Mouse (Mus musculus) spleen, adult 2 months (tissue): ENCODE results near the gene Ddr2. TPM values are rescaled to one million over a fixed set of nuclear protein-coding genes. Genes with fewer than 3 reads are reported as not detected.

ENCODE experiments used
- DNase-seq, 2 experiments: peaks; one replicate each; pipeline versions ENCODE4 v3.0.0 to v3.0.0-alpha.2; 2012 to 2021; ENCODE audit warnings: low spot score in 2 of 2, low read depth in 1 of 2
- H3K27ac ChIP-seq: fragments of 200-500 bp; 2 replicates; pipeline ENCODE4 v1.5.1; 2012; ENCODE audit warnings: low read length, inconsistent platforms; ENCODE audit not compliant: insufficient read depth
- H3K27me3 ChIP-seq: fragments of 200-500 bp; 2 replicates; pipeline ENCODE4 v1.6.1; 2012; ENCODE audit warnings: mild to moderate bottlenecking, moderate library complexity, low read length, inconsistent platforms; ENCODE audit not compliant: control insufficient read depth, insufficient read depth
- H3K36me3 ChIP-seq: fragments of 200-500 bp; 2 replicates; pipeline ENCODE4 v1.6.1; 2012; ENCODE audit warnings: mild to moderate bottlenecking, low read length, inconsistent platforms; ENCODE audit not compliant: control insufficient read depth, insufficient read depth
- H3K4me1 ChIP-seq: fragments of 200-500 bp; 2 replicates; pipeline ENCODE4 v1.6.1; 2011; ENCODE audit warnings: inconsistent platforms; ENCODE audit not compliant: control insufficient read depth, insufficient read depth, insufficient read length
- H3K4me3 ChIP-seq: fragments of 200-500 bp; 2 replicates; pipeline ENCODE4 v1.5.1; 2011; ENCODE audit warnings: mild to moderate bottlenecking, inconsistent platforms; ENCODE audit not compliant: insufficient read depth, insufficient read length; ENCODE audit errors: extremely low read depth
- CTCF ChIP-seq: fragments of 200-500 bp; IDR thresholded peaks from 2 replicates; pipeline ENCODE4 v1.5.1; 2011; ENCODE audit warnings: mild to moderate bottlenecking, inconsistent platforms; ENCODE audit not compliant: insufficient read depth, insufficient read length, insufficient replicate concordance; ENCODE audit errors: extremely low read depth
- POLR2A ChIP-seq: fragments of 200-500 bp; IDR thresholded peaks from 2 replicates; pipeline ENCODE4 v1.6.1; 2011; ENCODE audit warnings: low read depth, low read length, inconsistent platforms
- WGBS: fragments of 180-500 bp; shearing (Covaris S2); methylation state at CpG from one replicate; pipeline ENCODE4 v1.1.7; 2018; 5-methylcytosine and 5-hydroxymethylcytosine counted together
- polyA plus RNA-seq: library from polyadenylated mRNA; depleted of rRNA; stranded (reverse); fragments of >200 nt; gene quantifications from 2 replicates; pipeline ENCODE4 v1.2.3, GENCODE M21; 2012

The Ddr2 gene
- polyA plus RNA-seq, 1 experiment = 2.3 TPM

- Histone ChIP-seq H3K27me3 (no peaks in the 10 kb centered on the region), H3K4me1 (no peaks in the 10 kb centered on the region), H3K4me3 (no peak overlapping the region), H3K27ac (no peak overlapping the region), H3K36me3 (no peaks in the 10 kb centered on the region)
- 88% methylated on average over 11 of the region's 11 CpGs for WGBS
- TF ChIP-seq POLR2A = no peak
- TF ChIP-seq CTCF = no peak
- no peak for DNase-seq
Measured at GRCm38 (mm10) chr1:170058051-170058450, 52.5 kb downstream of the Ddr2 start.

- WGBS = 89% methylated on average over 7 of the region's 7 CpGs
- no peak for TF ChIP-seq CTCF
- no peak for TF ChIP-seq POLR2A
- no peak for DNase-seq
- no peaks in the 10 kb centered on the region for H3K36me3 ChIP-seq
- H3K4me3 ChIP-seq = no peak overlapping the region
- H3K27me3 ChIP-seq = no peaks in the 10 kb centered on the region
- no peaks in the 10 kb centered on the region for H3K4me1 ChIP-seq
- no peak overlapping the region for H3K27ac ChIP-seq
Measured at GRCm38 (mm10) chr1:170057607-170058006, 53.0 kb downstream of the Ddr2 start.

- H3K27ac ChIP-seq = no peak overlapping the region
- no peak for DNase-seq
- no peaks in the 10 kb centered on the region for H3K27me3 ChIP-seq
- 73% methylated on average over 3 of the region's 3 CpGs for WGBS
- no peaks in the 10 kb centered on the region for H3K36me3 ChIP-seq
- no peak overlapping the region for H3K4me3 ChIP-seq
- TF ChIP-seq POLR2A = no peak
- no peak for TF ChIP-seq CTCF
- H3K4me1 ChIP-seq = no peaks in the 10 kb centered on the region
Measured at GRCm38 (mm10) chr1:170056921-170057320, 53.6 kb downstream of the Ddr2 start.

GRCm38 (mm10) chr1:170056214-170056613 is 54.3 kb downstream of the Ddr2 start:
- TF ChIP-seq POLR2A = no peak
- no peak for TF ChIP-seq CTCF

GRCm38 (mm10) chr1:170052469-170053065 is 58.0 kb downstream of the Ddr2 start:
- TF ChIP-seq POLR2A = no peak
- no peak overlapping the region for H3K4me3 ChIP-seq
- no peaks in the 10 kb centered on the region for H3K27me3 ChIP-seq
- H3K4me1 ChIP-seq = no peaks in the 10 kb centered on the region
- DNase-seq = no peak
- H3K36me3 ChIP-seq = no peaks in the 10 kb centered on the region
- no peak overlapping the region for H3K27ac ChIP-seq
- 96% methylated on average over 1 of the region's 1 CpGs for WGBS

More at GRCm38 (mm10) chr1:170056214-170056613, 54.3 kb downstream of the Ddr2 start:
- H3K27me3 ChIP-seq = no peaks in the 10 kb centered on the region
- whole genome bisulfite sequencing = 84% methylated on average over 6 of the region's 6 CpGs
- DNase-seq = no peak
- H3K4me3 ChIP-seq = no peak overlapping the region
- no peak overlapping the region for H3K27ac ChIP-seq
- H3K4me1 ChIP-seq = no peaks in the 10 kb centered on the region
- H3K36me3 ChIP-seq = no peaks in the 10 kb centered on the region

- Histone ChIP-seq H3K36me3 (no peaks in the 10 kb centered on the region), H3K4me1 (no peaks in the 10 kb centered on the region), H3K4me3 (no peak overlapping the region), H3K27ac (no peak overlapping the region), H3K27me3 (no peaks in the 10 kb centered on the region)
- TF ChIP-seq CTCF (no peak), POLR2A (no peak)
- WGBS = 79% methylated on average over 5 of the region's 5 CpGs
- no peak for DNase-seq
Measured at GRCm38 (mm10) chr1:170051631-170052177, 58.9 kb downstream of the Ddr2 start.

- Histone ChIP-seq H3K27ac (no peak overlapping the region), H3K36me3 (no peaks in the 10 kb centered on the region), H3K4me1 (no peaks in the 10 kb centered on the region), H3K27me3 (no peaks in the 10 kb centered on the region), H3K4me3 (no peak overlapping the region)
- DNase-seq = no peak
- WGBS = 83% methylated on average over 4 of the region's 4 CpGs
- TF ChIP-seq POLR2A (no peak), CTCF (no peak)
Measured at GRCm38 (mm10) chr1:170048434-170048833, 62.1 kb downstream of the Ddr2 start.
